Mouse (Mus musculus) C2C12 (cell line): ENCODE results near the gene Diras1. TPM values are rescaled to one million over a fixed set of nuclear protein-coding genes. Genes with fewer than 3 reads are reported as not detected.

Experiments
- H3K27me3 ChIP-seq: one replicate; pipeline ENCODE4 v1.6.1; 2011; ENCODE audit not compliant: control insufficient read depth, insufficient read depth, insufficient read length
- H3K36me3 ChIP-seq: one replicate; pipeline ENCODE4 v1.6.1; 2011; ENCODE audit not compliant: control insufficient read depth, insufficient read depth
- H3K4me3 ChIP-seq: one replicate; pipeline ENCODE4 v1.5.1; 2011; ENCODE audit warnings: mild to moderate bottlenecking, control low read depth; ENCODE audit not compliant: poor library complexity, insufficient read depth, severe bottlenecking
- H3K79me2 ChIP-seq: one replicate; pipeline ENCODE4 v1.6.1; 2011; ENCODE audit not compliant: control insufficient read depth, insufficient read depth
- H3K79me3 ChIP-seq: one replicate; pipeline ENCODE4 v1.6.1; 2011; ENCODE audit warnings: low read depth, control low read depth
- H3ac ChIP-seq: one replicate; pipeline ENCODE3; 2011; ENCODE audit warnings: low read depth; ENCODE audit not compliant: control insufficient read depth, insufficient read length
- CEBPB ChIP-seq: IDR thresholded peaks from one replicate; pipeline ENCODE4 v1.6.1; 2011; ENCODE audit warnings: low read depth, mild to moderate bottlenecking, control low read depth, moderate library complexity
- CTCF ChIP-seq: IDR thresholded peaks from one replicate; pipeline ENCODE4 v1.5.1; 2011; ENCODE audit not compliant: control insufficient read depth, insufficient read depth, insufficient read length
- FOSL1 ChIP-seq: IDR thresholded peaks from one replicate; pipeline ENCODE4 v1.8.0; 2011; ENCODE audit warnings: mild to moderate bottlenecking, low read length; ENCODE audit not compliant: poor library complexity, insufficient read depth, severe bottlenecking
- MAX ChIP-seq: IDR thresholded peaks from one replicate; pipeline ENCODE4 v1.6.1; 2011; ENCODE audit warnings: mild to moderate bottlenecking, control low read depth
- MYOD1 ChIP-seq: IDR thresholded peaks from one replicate; pipeline ENCODE4 v1.6.1; 2011; ENCODE audit warnings: low read depth; ENCODE audit not compliant: control insufficient read depth, insufficient read length
- MYOG ChIP-seq: IDR thresholded peaks from one replicate; pipeline ENCODE4 v1.6.1; 2011; ENCODE audit not compliant: control insufficient read depth, insufficient read length; ENCODE audit errors: extremely low read depth
- USF1 ChIP-seq: IDR thresholded peaks from one replicate; pipeline ENCODE4 v1.6.1; 2011; ENCODE audit warnings: low read depth, mild to moderate bottlenecking, control low read depth, moderate library complexity
- polyA plus RNA-seq: library from polyadenylated mRNA; unstranded; fragments of >200 nt; fragmentation: generic; extraction: Trizol; gene quantifications from one replicate; pipeline ENCODE4 v1.2.1, GENCODE M21; 2012; ENCODE audit warnings: missing spikeins

The Diras1 gene
- polyA plus RNA-seq, 1 experiment: 0.28 TPM

- TF ChIP-seq USF1 (no peak), CTCF (no peak), MAX (no peak), MYOG (no peak), CEBPB (no peak), MYOD1 (no peak), FOSL1 (no peak)
- no peaks in the 10 kb centered on the region for H3K79me2 ChIP-seq
- no peaks in the 10 kb centered on the region for H3K36me3 ChIP-seq
- no peaks in the 10 kb centered on the region for H3K27me3 ChIP-seq
- H3K79me3 ChIP-seq: no peaks in the 10 kb centered on the region
- no peak overlapping the region for H3ac ChIP-seq
- H3K4me3 ChIP-seq: no peak overlapping the region
These were observed 38.7 kb downstream of the Diras1 start for GRCm38 (mm10) chr10:80986754-80987153.

GRCm38 (mm10) chr10:80985970-80986701 lies 39.3 kb downstream of the Diras1 start:
- H3K27me3 ChIP-seq: no peaks in the 10 kb centered on the region
- no peaks in the 10 kb centered on the region for H3K79me3 ChIP-seq
- TF ChIP-seq FOSL1 (no peak), MYOG (no peak), USF1 (no peak), MAX (no peak), CTCF (no peak), MYOD1 (no peak), CEBPB (no peak)
- no peak overlapping the region for H3K4me3 ChIP-seq
- no peaks in the 10 kb centered on the region for H3K79me2 ChIP-seq
- no peak overlapping the region for H3ac ChIP-seq
- H3K36me3 ChIP-seq: no peaks in the 10 kb centered on the region

- H3K79me3 ChIP-seq: no peaks in the 10 kb centered on the region
- no peak for TF ChIP-seq MAX
- TF ChIP-seq USF1: peak; percentile 38
- no peak for TF ChIP-seq FOSL1
- no peak for TF ChIP-seq CTCF
- no peak for TF ChIP-seq CEBPB
- no peak for TF ChIP-seq MYOG
- no peak for TF ChIP-seq MYOD1
- no peak overlapping the region for H3K4me3 ChIP-seq
- H3ac ChIP-seq: no peak overlapping the region
- no peaks in the 10 kb centered on the region for H3K27me3 ChIP-seq
- no peaks in the 10 kb centered on the region for H3K79me2 ChIP-seq
- H3K36me3 ChIP-seq: no peaks in the 10 kb centered on the region
These were observed 40.1 kb downstream of the Diras1 start for GRCm38 (mm10) chr10:80985241-80985969.

- no peak overlapping the region for H3ac ChIP-seq
- no peaks in the 10 kb centered on the region for H3K27me3 ChIP-seq
- H3K79me2 ChIP-seq: no peaks in the 10 kb centered on the region
- no peaks in the 10 kb centered on the region for H3K79me3 ChIP-seq
- H3K4me3 ChIP-seq: no peak overlapping the region
- TF ChIP-seq MYOD1: no peak
- no peak for TF ChIP-seq MAX
- no peak for TF ChIP-seq USF1
- TF ChIP-seq FOSL1: no peak
- TF ChIP-seq CTCF: no peak
- TF ChIP-seq CEBPB: no peak
- TF ChIP-seq MYOG: no peak
- no peaks in the 10 kb centered on the region for H3K36me3 ChIP-seq
These were observed 41.2 kb downstream of the Diras1 start for GRCm38 (mm10) chr10:80984223-80984622.

- H3K79me2 ChIP-seq: no peaks in the 10 kb centered on the region
- no peak overlapping the region for H3ac ChIP-seq
- TF ChIP-seq FOSL1 (no peak), CEBPB (no peak), MYOD1 (no peak), CTCF (no peak), MAX (no peak), MYOG (no peak), USF1 (no peak)
- no peaks in the 10 kb centered on the region for H3K36me3 ChIP-seq
- H3K27me3 ChIP-seq: no peaks in the 10 kb centered on the region
- no peaks in the 10 kb centered on the region for H3K79me3 ChIP-seq
- no peak overlapping the region for H3K4me3 ChIP-seq
These were observed 43.1 kb downstream of the Diras1 start for GRCm38 (mm10) chr10:80982381-80982780.
